Mouse (Mus musculus) hindbrain, embryonic 11.5 days (tissue): Measurements from ENCODE around the gene Ahnak2. TPM values are rescaled to one million over a fixed set of nuclear protein-coding genes. Genes with fewer than 3 reads are reported as not detected.
"Not testable (repeated sequence)": the region's sequence is repeated elsewhere in the genome, so short reads cannot be mapped to it uniquely, and the experiment has no call there.

ENCODE experiments used
- ATAC-seq: fragments of 200-750 bp; cut with Nextera tagmentation; 2 replicates; pipeline ENCODE4 v1.8.0; 2017; ENCODE audit warnings: mild to moderate bottlenecking, moderate TSS enrichment, moderate library complexity; ENCODE audit not compliant: low FRiP score
- DNase-seq: peaks from one replicate; pipeline ENCODE4 v3.0.0-alpha.2; 2015; ENCODE audit warnings: low spot score
- H3K27ac ChIP-seq: fragments of 300-500 bp; sonication (generic); 2 replicates; pipeline ENCODE4 v1.5.1; 2014; ENCODE audit warnings: mild to moderate bottlenecking, low read depth, low read length
- H3K27me3 ChIP-seq: fragments of 300-500 bp; sonication (generic); 2 replicates; pipeline ENCODE4 v1.6.1; 2014; ENCODE audit warnings: mild to moderate bottlenecking, low read length, moderate library complexity, mixed read lengths; ENCODE audit not compliant: control insufficient read depth, insufficient read depth
- H3K36me3 ChIP-seq: fragments of 300-500 bp; sonication (generic); 2 replicates; pipeline ENCODE4 v1.6.1; 2014; ENCODE audit warnings: mild to moderate bottlenecking, low read length, moderate library complexity, mixed read lengths; ENCODE audit not compliant: control insufficient read depth, insufficient read depth
- H3K4me1 ChIP-seq: fragments of 300-500 bp; sonication (generic); replicated peaks from 2 replicates; pipeline ENCODE4 v1.6.1; 2014; ENCODE audit warnings: low read length, mixed read lengths; ENCODE audit not compliant: control insufficient read depth, insufficient read depth
- H3K4me2 ChIP-seq: fragments of 300-500 bp; sonication (generic); replicated peaks from 2 replicates; pipeline ENCODE4 v1.6.1; 2014; ENCODE audit warnings: mild to moderate bottlenecking, low read depth, low read length
- H3K4me3 ChIP-seq: fragments of 300-500 bp; sonication (generic); 2 replicates; pipeline ENCODE4 v1.5.1; 2014; ENCODE audit warnings: low read depth, low read length
- H3K9ac ChIP-seq: fragments of 300-500 bp; sonication (generic); 2 replicates; pipeline ENCODE4 v1.6.1; 2014; ENCODE audit warnings: low read depth, low read length
- H3K9me3 ChIP-seq: fragments of 300-500 bp; sonication (generic); 2 replicates; pipeline ENCODE4 v1.6.1; 2016; ENCODE audit warnings: low read length; ENCODE audit not compliant: control insufficient read depth
- WGBS: fragments of 180-500 bp; shearing (Covaris S2); extraction: QIAGEN DNeasy Blood & Tissue Kit; methylation state at CpG from one replicate; pipeline ENCODE4 v1.1.7; 2014; 5-methylcytosine and 5-hydroxymethylcytosine counted together
- polyA plus RNA-seq: library from polyadenylated mRNA; unstranded; fragments of >200 nt; fragmentation: Nextera tagmentation; extraction: Ambion mirVana; gene quantifications from 2 replicates; pipeline ENCODE4 v1.2.1, GENCODE M21; 2014

Gene Ahnak2
- polyA plus RNA-seq, 1 experiment from 2014 or later = 0.29 TPM

GRCm38 (mm10) chr12:112825901-112826300 lies 23.4 kb upstream of the Ahnak2 start:
- no peak overlapping the region for H3K4me2 ChIP-seq
- ATAC-seq (no peak), DNase-seq (no peak)
- 91% methylated on average over 5 of the region's 5 CpGs for WGBS
- H3K36me3 ChIP-seq = peaks cover 14% of the 10 kb centered on the region; the same call in 1 of the 2 replicates
- H3K4me3 ChIP-seq = no peak overlapping the region
- H3K9ac ChIP-seq = 0 out of 2 replicates have a peak overlapping the region, but pooled peaks have one; percentile 16
- no peak overlapping the region for H3K27ac ChIP-seq
- peaks cover 21% of the 10 kb centered on the region for H3K4me1 ChIP-seq
- H3K27me3 ChIP-seq = no peaks in the 10 kb centered on the region
- H3K9me3 ChIP-seq = no peaks in the 10 kb centered on the region

DNA sequence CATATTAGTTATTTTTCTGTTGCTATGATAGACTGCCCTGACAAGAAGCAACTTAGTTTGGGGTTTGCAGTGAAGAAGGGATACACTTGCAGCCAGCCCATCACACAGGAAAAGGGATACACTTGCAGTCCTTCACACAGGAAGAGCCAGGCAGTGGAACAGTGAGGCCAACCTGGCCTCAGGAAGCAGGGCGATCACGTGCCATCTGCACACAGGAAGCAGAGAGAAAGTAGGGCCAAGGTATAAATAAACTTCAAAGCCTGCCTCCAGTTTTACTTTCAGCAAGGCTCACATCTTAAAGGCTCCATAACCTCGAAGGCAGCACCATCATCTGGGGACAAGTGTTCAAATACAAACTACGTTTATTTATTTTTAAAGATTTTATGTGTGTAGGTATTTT lies 20.8 kb upstream of the Ahnak2 start:
- no peak for DNase-seq
- Histone ChIP-seq H3K4me2 (no peak overlapping the region), H3K4me3 (no peak overlapping the region), H3K27ac (no peak overlapping the region), H3K36me3 (peaks cover 24% of the 10 kb centered on the region), H3K9ac (no peak overlapping the region), H3K4me1 (peaks cover 17% of the 10 kb centered on the region), H3K9me3 (no peaks in the 10 kb centered on the region), H3K27me3 (no peaks in the 10 kb centered on the region)
- WGBS = 87% methylated on average over 4 of the region's 4 CpGs
- no peak for ATAC-seq

DNA sequence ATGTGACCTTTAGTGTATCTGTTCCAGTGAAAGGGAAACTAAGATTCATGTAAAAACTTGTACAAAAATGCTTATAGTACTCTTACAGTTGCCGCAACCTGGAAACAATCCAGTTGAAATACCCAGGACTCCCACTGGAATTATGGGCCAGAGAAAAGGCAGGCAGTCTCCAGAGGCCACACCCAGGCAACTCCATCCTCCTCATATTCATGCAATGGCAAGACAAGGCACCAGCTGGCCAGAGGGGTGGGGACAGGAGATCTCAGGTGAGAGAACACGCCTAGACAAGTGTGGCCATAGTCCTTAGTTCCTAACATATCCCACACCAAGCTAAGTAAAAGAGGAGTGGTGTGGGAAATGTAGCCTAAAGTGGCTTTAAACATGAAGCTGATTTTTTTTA lies 20.2 kb upstream of the Ahnak2 start:
- Histone ChIP-seq H3K36me3 (peaks cover 23% of the 10 kb centered on the region), H3K4me2 (no peak overlapping the region), H3K4me1 (peaks cover 12% of the 10 kb centered on the region), H3K27ac (no peak overlapping the region), H3K27me3 (no peaks in the 10 kb centered on the region), H3K4me3 (no peak overlapping the region), H3K9ac (no peak overlapping the region), H3K9me3 (no peaks in the 10 kb centered on the region)
- DNase-seq = no peak
- WGBS = 88% methylated on average over 2 of the region's 2 CpGs
- no peak for ATAC-seq

GRCm38 (mm10) chr12:112821974-112822373 lies 19.5 kb upstream of the Ahnak2 start:
- H3K36me3 ChIP-seq = peaks cover 21% of the 10 kb centered on the region

DNA sequence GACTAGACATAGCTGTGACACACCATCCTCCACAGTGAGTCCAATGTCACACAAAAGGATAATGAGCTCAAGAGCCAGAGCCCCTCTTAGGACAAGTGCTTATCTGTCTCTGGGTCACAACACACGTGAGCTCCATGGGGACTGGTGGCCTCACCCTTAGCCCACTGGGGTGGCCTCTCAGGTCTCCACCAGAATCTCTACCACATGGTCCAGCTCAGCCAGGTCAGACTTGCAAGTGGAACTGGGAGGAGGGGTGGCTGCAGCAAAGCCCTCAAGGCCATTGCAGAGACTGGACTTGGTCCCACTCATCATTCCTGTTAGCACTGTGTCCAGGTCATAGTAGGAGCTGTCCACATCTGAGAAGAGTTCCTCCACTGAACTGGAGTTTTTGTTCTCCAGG lies 18.8 kb upstream of the Ahnak2 start:
- ATAC-seq (no peak), DNase-seq (no peak)
- Histone ChIP-seq H3K4me2 (no peak overlapping the region), H3K27ac (no peak overlapping the region), H3K4me3 (no peak overlapping the region), H3K4me1 (peaks cover 3% of the 10 kb centered on the region; the same call in 1 of the 2 replicates), H3K36me3 (peaks cover 21% of the 10 kb centered on the region), H3K27me3 (no peaks in the 10 kb centered on the region), H3K9ac (no peak overlapping the region), H3K9me3 (no peaks in the 10 kb centered on the region)
- WGBS = 94% methylated on average over 1 of the region's 1 CpGs

More at GRCm38 (mm10) chr12:112821974-112822373, 19.5 kb upstream of the Ahnak2 start:
- Histone ChIP-seq H3K4me2 (no peak overlapping the region), H3K9me3 (no peaks in the 10 kb centered on the region), H3K4me1 (peaks cover 7% of the 10 kb centered on the region), H3K4me3 (no peak overlapping the region), H3K27me3 (no peaks in the 10 kb centered on the region), H3K27ac (no peak overlapping the region), H3K9ac (no peak overlapping the region)
- ATAC-seq = no peak
- WGBS = 85% methylated on average over 4 of the region's 4 CpGs
- no peak for DNase-seq

DNA sequence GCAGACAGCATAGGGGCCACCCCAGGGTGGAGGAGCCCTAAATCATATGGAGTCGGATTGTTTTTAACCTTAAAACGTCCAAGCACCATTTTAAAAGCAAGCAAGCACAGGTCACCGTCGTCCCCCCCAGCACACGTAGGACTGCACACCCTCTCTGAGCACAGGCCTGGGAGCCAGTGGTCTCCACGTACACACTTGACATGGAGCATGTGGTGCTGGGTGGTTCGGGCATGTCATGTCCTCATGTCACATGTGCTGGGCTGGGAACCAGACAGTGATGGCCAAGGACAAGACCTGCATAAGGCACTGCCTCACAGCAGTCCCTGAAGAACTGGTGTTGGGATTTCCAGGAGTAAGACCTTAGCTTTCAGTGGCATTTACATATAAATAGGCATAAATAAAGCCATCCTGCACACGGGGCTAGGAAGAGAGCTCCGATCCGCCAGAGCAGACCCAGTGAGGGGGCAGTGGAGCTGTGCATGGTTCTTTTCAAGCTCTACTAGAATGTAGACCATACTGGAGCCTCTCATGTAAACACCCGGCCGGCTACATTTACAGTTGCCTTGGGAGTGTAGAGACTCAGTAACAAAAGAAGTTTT lies 18.0 kb upstream of the Ahnak2 start:
- DNase-seq (no peak), ATAC-seq (no peak)
- Histone ChIP-seq H3K4me3 (no peak overlapping the region), H3K4me2 (no peak overlapping the region), H3K27ac (no peak overlapping the region), H3K27me3 (no peaks in the 10 kb centered on the region), H3K36me3 (peaks cover 21% of the 10 kb centered on the region), H3K9me3 (no peaks in the 10 kb centered on the region), H3K4me1 (no peaks in the 10 kb centered on the region), H3K9ac (no peak overlapping the region)
- 85% methylated on average over 12 of the region's 12 CpGs for WGBS

DNA sequence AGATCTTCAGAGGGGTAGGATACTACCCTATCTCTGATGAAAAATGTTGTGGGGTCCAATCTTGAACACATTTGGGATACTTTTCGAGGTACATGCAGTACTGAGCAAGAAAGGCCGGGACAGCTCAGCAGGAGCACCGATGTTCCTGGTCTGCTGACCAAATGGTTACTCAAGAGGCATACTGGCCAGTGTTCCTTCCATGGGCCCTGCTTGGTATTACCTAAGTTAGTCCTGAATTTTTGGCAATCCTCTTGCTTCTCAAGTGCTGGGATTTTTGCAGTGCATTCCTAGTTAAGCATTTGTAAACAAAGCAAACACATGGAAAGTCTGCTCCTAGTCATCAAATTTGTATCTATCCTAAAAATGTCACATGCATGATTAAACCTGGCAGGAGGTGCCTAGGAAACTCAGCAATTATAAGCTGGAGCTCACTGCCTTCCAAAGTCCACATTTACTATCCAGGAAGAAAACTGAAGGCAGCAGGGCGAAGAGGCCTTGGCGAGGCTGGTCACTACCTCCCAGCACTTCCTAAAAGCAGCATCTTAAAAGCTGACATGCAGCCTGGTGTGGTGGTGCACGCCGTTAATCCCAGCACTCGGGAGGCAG lies 16.7 kb upstream of the Ahnak2 start:
- Histone ChIP-seq H3K27ac (no peak overlapping the region), H3K36me3 (peaks cover 18% of the 10 kb centered on the region), H3K4me3 (no peak overlapping the region), H3K27me3 (no peaks in the 10 kb centered on the region), H3K9me3 (no peaks in the 10 kb centered on the region), H3K9ac (no peak overlapping the region), H3K4me1 (no peaks in the 10 kb centered on the region), H3K4me2 (no peak overlapping the region)
- DNase-seq = no peak
- WGBS = 93% methylated on average over 8 of the region's 8 CpGs
- ATAC-seq = no peak

- WGBS = 85% methylated on average over 7 of the region's 7 CpGs
- not testable (repeated sequence) for H3K9ac ChIP-seq, H3K4me1 ChIP-seq, H3K27me3 ChIP-seq, H3K27ac ChIP-seq, DNase-seq, ATAC-seq, H3K9me3 ChIP-seq, H3K4me2 ChIP-seq, H3K4me3 ChIP-seq
- H3K36me3 ChIP-seq = peaks cover 18% of the 10 kb centered on the region
Observed at GRCm38 (mm10) chr12:112816866-112817265, 14.4 kb upstream of the Ahnak2 start.

- Histone ChIP-seq H3K27me3 (no peaks in the 10 kb centered on the region), H3K36me3 (peaks cover 13% of the 10 kb centered on the region), H3K9ac (no peak overlapping the region), H3K27ac (no peak overlapping the region), H3K4me3 (no peak overlapping the region), H3K9me3 (no peaks in the 10 kb centered on the region), H3K4me1 (no peaks in the 10 kb centered on the region), H3K4me2 (no peak overlapping the region)
- ATAC-seq (no peak), DNase-seq (peak; percentile 63)
- 63% methylated on average over 4 of the region's 4 CpGs for WGBS
Observed at GRCm38 (mm10) chr12:112816294-112816693, 13.8 kb upstream of the Ahnak2 start.
